Mouse (Mus musculus): ENCODE measurements around the gene Rapsn. TPM values are rescaled to one million over a fixed set of nuclear protein-coding genes. Genes with fewer than 3 reads are reported as not detected.

Rapsn gene
- 6.2 TPM for polyA plus RNA-seq (2017; shearing (Covaris generic))

GRCm38 (mm10) chr2:91035385-91035784 lies at the start of gene Rapsn:
Rapsn (plus strand) TSS chr2:91035620.

GRCm38 (mm10) chr2:91053934-91054382 lies 18.5 kb downstream of the Rapsn start, which contains the start of gene Psmc3:
Psmc3 (plus strand) TSS chr2:91054009.

GRCm38 (mm10) chr2:91070076-91070800 lies 34.8 kb downstream of the Rapsn start, which contains the start of gene Slc39a13:
Slc39a13 (minus strand) TSS chr2:91070417.

GRCm38 (mm10) chr2:91081775-91082695 lies 46.6 kb downstream of the Rapsn start, which contains the start of gene Spi1:
Spi1 (plus strand) TSS chr2:91082390.

Other genes starting within 250 kb of the Rapsn start
- 149 TPM for gene Mtch2, start 188.5 kb upstream of the Rapsn start, polyA plus RNA-seq (2017; shearing (Covaris generic))
- 1.3 TPM for gene C1qtnf4, start 149.8 kb upstream of the Rapsn start, polyA plus RNA-seq (2017; shearing (Covaris generic))
- gene Kbtbd4, start 130.9 kb upstream of the Rapsn start, polyA plus RNA-seq (2017; shearing (Covaris generic)) = 48.9 TPM
- 159 TPM for gene Ndufs3, start 130.8 kb upstream of the Rapsn start, polyA plus RNA-seq (2017; shearing (Covaris generic))
- 48.3 TPM for gene Celf1, start 95.2 kb upstream of the Rapsn start, polyA plus RNA-seq (2017; shearing (Covaris generic))
- 282 TPM for gene Psmc3, start 18.4 kb downstream of the Rapsn start, polyA plus RNA-seq (2017; shearing (Covaris generic))
- gene Slc39a13, start 34.8 kb downstream of the Rapsn start, polyA plus RNA-seq (2017; shearing (Covaris generic)) = 36.3 TPM
- 1.2 TPM for gene Spi1, start 46.8 kb downstream of the Rapsn start, polyA plus RNA-seq (2017; shearing (Covaris generic))
- not detected for gene Mybpc3, start 82.5 kb downstream of the Rapsn start, polyA plus RNA-seq (2017; shearing (Covaris generic))
- gene Madd, start 148.2 kb downstream of the Rapsn start, polyA plus RNA-seq (2017; shearing (Covaris generic)) = 132 TPM
- 1.9 TPM for gene Nr1h3, start 167.2 kb downstream of the Rapsn start, polyA plus RNA-seq (2017; shearing (Covaris generic))
- gene Acp2, start 167.3 kb downstream of the Rapsn start, polyA plus RNA-seq (2017; shearing (Covaris generic)) = 21.2 TPM
- 88.7 TPM for gene Ddb2, start 201.4 kb downstream of the Rapsn start, polyA plus RNA-seq (2017; shearing (Covaris generic))
- 0.46 TPM for gene Pacsin3, start 220.3 kb downstream of the Rapsn start, polyA plus RNA-seq (2017; shearing (Covaris generic))
- gene Arfgap2, start 229.4 kb downstream of the Rapsn start, polyA plus RNA-seq (2017; shearing (Covaris generic)) = 127 TPM

Measured in activated CD4-positive, CD25-positive, alpha-beta regulatory T cell, adult 9 weeks (primary cell).